ENCODE assay signal across 29 mouse cellular contexts in genomic region chr11:77956428-77956827, GRCm38 (mm10). TPM values are rescaled to one million over a fixed set of nuclear protein-coding genes. Genes with fewer than 3 reads are reported as not detected.
DNase-seq lines count a peak whose midpoint lies in the region; ATAC-seq and TF ChIP-seq lines count a peak whose summit lies in the region.
"Had no signal": no experiment of that assay in that cellular context is flagged by ENCODE, and none has a peak within 500 bp of the region (broad histone marks: within the 10 kb centered on the region; RNA-seq: fewer than 3 reads in every experiment).

No protein-coding gene starts in this region.

- H3K9ac ChIP-seq in forebrain, postnatal 0 days = no peak overlapping the region
- H3K9ac ChIP-seq in forebrain, embryonic 13.5 days = 0 out of 2 replicates have a peak overlapping the region, but pooled peaks have one; percentile 5
- peak overlapping the region; percentile 32 for H3K9ac ChIP-seq in forebrain, embryonic 16.5 days (replicated peaks; ENCODE audit: low read depth, low read length)
- H3K9ac ChIP-seq: intestine, embryonic 15.5 days had no signal

- no peak overlapping the region for H3K4me2 ChIP-seq in forebrain, postnatal 0 days (ENCODE audit: low read depth)
- H3K4me2 ChIP-seq in forebrain, embryonic 13.5 days = 0 out of 2 replicates have a peak overlapping the region, but pooled peaks have one; percentile 1
- H3K4me2 ChIP-seq in forebrain, embryonic 16.5 days (ENCODE audit: low read length) = no peak overlapping the region
- H3K4me2 ChIP-seq: intestine, embryonic 15.5 days had no signal

- no peaks in the 10 kb centered on the region for H3K9me3 ChIP-seq in forebrain, embryonic 10.5 days
- H3K9me3 ChIP-seq in forebrain, postnatal 0 days (ENCODE audit: low read length) = no peaks in the 10 kb centered on the region
- H3K9me3 ChIP-seq in forebrain, embryonic 13.5 days (replicated peaks) = no peaks in the 10 kb centered on the region
- no peaks in the 10 kb centered on the region for H3K9me3 ChIP-seq in forebrain, embryonic 16.5 days (ENCODE audit: control insufficient read depth, low read length)
- H3K9me3 ChIP-seq: heart, embryonic 10.5 days; intestine, embryonic 15.5 days had no signal

- no peak overlapping the region for H3K4me3 ChIP-seq in forebrain, embryonic 10.5 days
- no peak overlapping the region for H3K4me3 ChIP-seq in forebrain, postnatal 0 days (ENCODE audit: low read depth, low read length)
- H3K4me3 ChIP-seq in forebrain, embryonic 13.5 days = no peak overlapping the region
- H3K4me3 ChIP-seq in forebrain, embryonic 16.5 days (replicated peaks; ENCODE audit: low read length) = no peak overlapping the region
- H3K4me3 ChIP-seq: heart, adult 2 months; heart, embryonic 10.5 days; intestine, embryonic 15.5 days had no signal

- H3K27me3 ChIP-seq in forebrain, embryonic 10.5 days (ENCODE audit: poor library complexity, severe bottlenecking) = peaks cover 100% of the 10 kb centered on the region
- H3K27me3 ChIP-seq in forebrain, postnatal 0 days (ENCODE audit: insufficient read depth, low read length) = no peaks in the 10 kb centered on the region
- peaks cover 49% of the 10 kb centered on the region for H3K27me3 ChIP-seq in forebrain, embryonic 13.5 days
- no peaks in the 10 kb centered on the region for H3K27me3 ChIP-seq in forebrain, embryonic 16.5 days (replicated peaks; ENCODE audit: control insufficient read depth, insufficient read depth, low read length)

- no peak for ATAC-seq in forebrain, postnatal 0 days
- peak; percentile 46 for ATAC-seq in forebrain, embryonic 13.5 days
- peak; percentile 44 for ATAC-seq in forebrain, embryonic 16.5 days
- ATAC-seq: hindbrain, embryonic 16.5 days; intestine, embryonic 15.5 days; Patski had no signal

- H3K27ac ChIP-seq in forebrain, embryonic 10.5 days = peak overlapping the region; percentile 59; the same call in 1 of the 2 replicates
- H3K27ac ChIP-seq in forebrain, postnatal 0 days (ENCODE audit: low read depth, low read length) = no peak overlapping the region
- H3K27ac ChIP-seq in forebrain, embryonic 13.5 days = peak overlapping the region; percentile 64
- H3K27ac ChIP-seq in forebrain, embryonic 16.5 days (ENCODE audit: low read length) = peak overlapping the region; percentile 65
- H3K27ac ChIP-seq: heart, adult 2 months; heart, embryonic 10.5 days; intestine, embryonic 15.5 days had no signal

- DNase-seq in forebrain, embryonic 10.5 days (ENCODE audit: extremely low spot score, low spot score) = no peak
- DNase-seq in forebrain, postnatal 0 days = no peak
- peak; percentile 51 for DNase-seq in retina, postnatal 1 day
- DNase-seq in retina, embryonic 14.5 days (ENCODE audit: low spot score) = no peak
- no peak for DNase-seq in thymus, postnatal 25 days
- no peak for DNase-seq in right cerebral cortex, adult 18-20 months
- DNase-seq: adrenal gland, postnatal 10 days; adrenal gland, postnatal 36 days; B cell, adult 2 months; cerebellum, adult 11 months; cerebellum, adult 2 months; cerebellum, adult 9-11 months; cerebellum, postnatal 25 days; gastrocnemius, postnatal 10 days; gastrocnemius, postnatal 36 days; heart, adult 2 months; kidney, adult 11 months; kidney, adult 8-10 months had no signal

- no peak for TF ChIP-seq CTCF in forebrain, postnatal 0 days (IDR thresholded peaks at IDR 0.05; ENCODE audit: low read depth)

- H3K36me3 ChIP-seq in forebrain, embryonic 10.5 days (replicated peaks) = no peaks in the 10 kb centered on the region
- H3K36me3 ChIP-seq in forebrain, postnatal 0 days (ENCODE audit: insufficient read depth) = peaks cover 32% of the 10 kb centered on the region
- H3K36me3 ChIP-seq in forebrain, embryonic 13.5 days (ENCODE audit: poor library complexity, severe bottlenecking) = peaks cover 29% of the 10 kb centered on the region
- H3K36me3 ChIP-seq in forebrain, embryonic 16.5 days (ENCODE audit: control insufficient read depth, insufficient read depth) = peaks cover 11% of the 10 kb centered on the region
- H3K36me3 ChIP-seq: G1E; heart, embryonic 10.5 days; intestine, embryonic 15.5 days had no signal

- peaks cover 34% of the 10 kb centered on the region for H3K4me1 ChIP-seq in forebrain, embryonic 10.5 days
- H3K4me1 ChIP-seq in forebrain, postnatal 0 days (ENCODE audit: insufficient read depth) = peaks cover 23% of the 10 kb centered on the region
- H3K4me1 ChIP-seq in forebrain, embryonic 13.5 days = peaks cover 73% of the 10 kb centered on the region
- H3K4me1 ChIP-seq in forebrain, embryonic 16.5 days (replicated peaks; ENCODE audit: control insufficient read depth, insufficient read depth, low read length) = peaks cover 70% of the 10 kb centered on the region
- H3K4me1 ChIP-seq: intestine, embryonic 15.5 days had no signal

- WGBS in forebrain, embryonic 10.5 days = 66% methylated on average over 3 of the region's 3 CpGs
- 22% methylated on average over 3 of the region's 3 CpGs for WGBS in forebrain, postnatal 0 days
- 25% methylated on average over 3 of the region's 3 CpGs for WGBS in forebrain, embryonic 13.5 days
- WGBS in forebrain, embryonic 16.5 days = 22% methylated on average over 3 of the region's 3 CpGs

RNA-seq across cellular contexts. Expression of gene Sez6, which starts 25.8 kb away (rescaled TPM):
- 2.8 and 4.3 TPM in 2 replicates for polyA plus RNA-seq in forebrain, embryonic 10.5 days (2016; fragmentation: Nextera tagmentation; extraction: Ambion mirVana)
- 150 and 194 TPM in 2 replicates for total RNA-seq in forebrain, postnatal 0 days (2014; rRNA removed)
- 183 and 214 TPM in 2 replicates for polyA plus RNA-seq in forebrain, postnatal 0 days (2015; fragmentation: Nextera tagmentation; extraction: Ambion mirVana)
- polyA plus RNA-seq in forebrain, embryonic 13.5 days (2015; fragmentation: Nextera tagmentation; extraction: Ambion mirVana) = 141 and 165 TPM in 2 replicates
- 257 and 284 TPM in 2 replicates for polyA plus RNA-seq in forebrain, embryonic 16.5 days (2015; fragmentation: Nextera tagmentation; extraction: Ambion mirVana)
- total RNA-seq: common myeloid progenitor, adult 5-6 weeks; granulocyte monocyte progenitor cell, adult 5-6 weeks; hematopoietic stem cell, adult 5-6 weeks had no signal
- polyA plus RNA-seq: heart, postnatal 0 days; Patski had no signal

RNA-seq across cellular contexts. Expression of gene Phf12, which starts 26.1 kb away (rescaled TPM):
- 17.0 and 20.7 TPM in 2 replicates for polyA plus RNA-seq in forebrain, embryonic 10.5 days (2016; fragmentation: Nextera tagmentation; extraction: Ambion mirVana)
- 35.9 and 49.3 TPM in 2 replicates for total RNA-seq in forebrain, postnatal 0 days (2014; rRNA removed)
- 6.2 and 9.1 TPM in 2 replicates for polyA plus RNA-seq in forebrain, postnatal 0 days (2015; fragmentation: Nextera tagmentation; extraction: Ambion mirVana)
- polyA plus RNA-seq in forebrain, embryonic 13.5 days (2015; fragmentation: Nextera tagmentation; extraction: Ambion mirVana) = 20.7 and 24.5 TPM in 2 replicates
- polyA plus RNA-seq in forebrain, embryonic 16.5 days (2015; fragmentation: Nextera tagmentation; extraction: Ambion mirVana) = 20.6 and 23.0 TPM in 2 replicates

Comparison
In these comparisons a context has a peak if more than half of its experiments do, and no peak if none do; other contexts are left out.
1. RNA of gene Sez6, which starts 25.8 kb away (polyA plus RNA-seq): 257 to 284 TPM in forebrain, embryonic 16.5 days, 183 to 214 TPM in forebrain, postnatal 0 days and 141 to 165 TPM in forebrain, embryonic 13.5 days; 2.8 to 4.3 TPM in forebrain, embryonic 10.5 days; every median in the first group is over 10 times any median in the second.